Mouse (Mus musculus): ENCODE data around the gene Ube2dnl1. TPM values are rescaled to one million over a fixed set of nuclear protein-coding genes. Genes with fewer than 3 reads are reported as not detected.

The Ube2dnl1 gene
- polyA plus RNA-seq (2012; rRNA removed), result not detected in 2 replicates

GRCm38 (mm10) chrX:114904712-114905111 is at the start of gene Ube2dnl1:
Gene Ube2dnl1, plus strand, starts transcription at chrX:114905012.

DNA sequence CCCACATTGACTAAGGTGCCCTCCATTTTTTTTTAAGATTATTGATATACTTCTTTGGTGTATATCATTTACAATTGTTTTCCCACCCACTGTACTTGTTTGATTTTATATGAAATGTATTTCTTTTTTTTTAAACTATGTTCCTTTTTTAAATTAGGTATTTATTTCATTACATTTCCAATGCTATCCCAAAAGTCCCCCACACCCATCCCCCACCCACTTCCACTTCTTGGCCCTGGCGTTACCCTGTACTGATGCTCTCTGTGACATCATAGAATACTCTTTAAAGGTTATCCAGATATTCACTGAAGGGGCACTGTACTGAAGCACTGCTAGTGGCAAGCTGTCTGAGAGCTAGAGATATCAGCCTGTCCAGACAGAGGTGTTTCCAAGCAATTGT is 2.5 kb downstream of the Ube2dnl1 start, which contains the start of gene Ube2dnl2:
TSS of gene Ube2dnl2 (plus strand) at position 301 of the 400 bp plus-strand sequence.

Other genes with a start within 250 kb of the Ube2dnl1 start
- gene Ube2dnl2, start 2.6 kb downstream of the Ube2dnl1 start, polyA plus RNA-seq (2012; rRNA removed), result not detected in 2 replicates

Data from liver, embryonic 18 days (tissue).